Mouse (Mus musculus) lung, adult 18-20 months (tissue): ENCODE measurements around the gene Kif26b.

Experiments
- DNase-seq, 2 experiments: peaks; one replicate each; pipeline ENCODE4 v3.0.0; 2022; ENCODE audit warnings: mixed read lengths in 2 of 2

Gene Kif26b

GRCm38 (mm10) chr1:178667808-178668207 lies 138.9 kb downstream of the Kif26b start:
- DNase-seq = no peak

DNA sequence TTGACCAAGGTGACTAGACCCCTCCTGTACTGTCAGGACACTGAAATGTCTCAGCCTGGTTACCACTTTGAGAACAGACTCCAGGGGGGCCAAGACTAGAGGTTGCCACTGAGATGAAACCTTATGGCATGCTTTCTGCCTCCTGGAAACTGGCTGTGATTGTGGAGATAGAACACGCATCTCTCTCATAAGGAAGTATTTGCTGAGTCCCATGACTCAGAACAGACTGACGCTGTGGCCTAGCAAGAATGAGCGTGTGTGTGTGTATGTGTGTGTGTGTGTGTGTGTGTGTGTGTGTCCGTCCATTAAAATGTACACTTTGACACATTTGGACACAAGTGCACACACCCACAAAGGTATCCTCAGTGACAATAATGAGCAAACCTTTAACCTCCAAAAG lies 140.0 kb downstream of the Kif26b start:
- no peak for DNase-seq

GRCm38 (mm10) chr1:178673051-178673450 lies 144.1 kb downstream of the Kif26b start:
- no peak for DNase-seq

DNA sequence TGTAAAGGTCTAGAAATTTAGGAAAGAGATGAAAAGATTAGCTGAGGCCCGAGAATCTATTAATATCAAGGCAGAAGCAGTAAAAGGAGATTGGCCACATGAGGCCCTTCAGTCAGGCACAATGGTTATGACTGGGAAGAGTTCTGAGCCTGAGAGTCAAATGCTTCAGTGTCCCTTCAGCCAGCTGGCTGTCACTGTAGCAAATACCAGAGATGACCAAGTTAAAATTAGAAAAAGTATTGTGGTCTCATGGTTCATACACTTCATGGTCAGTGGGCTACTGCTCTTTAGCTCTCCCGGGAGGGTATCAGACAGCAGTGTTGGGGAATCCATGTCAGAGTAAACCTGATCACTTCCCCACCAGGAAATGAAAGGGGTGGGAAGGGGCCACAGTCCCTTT lies 144.6 kb downstream of the Kif26b start:
- DNase-seq = no peak

DNA sequence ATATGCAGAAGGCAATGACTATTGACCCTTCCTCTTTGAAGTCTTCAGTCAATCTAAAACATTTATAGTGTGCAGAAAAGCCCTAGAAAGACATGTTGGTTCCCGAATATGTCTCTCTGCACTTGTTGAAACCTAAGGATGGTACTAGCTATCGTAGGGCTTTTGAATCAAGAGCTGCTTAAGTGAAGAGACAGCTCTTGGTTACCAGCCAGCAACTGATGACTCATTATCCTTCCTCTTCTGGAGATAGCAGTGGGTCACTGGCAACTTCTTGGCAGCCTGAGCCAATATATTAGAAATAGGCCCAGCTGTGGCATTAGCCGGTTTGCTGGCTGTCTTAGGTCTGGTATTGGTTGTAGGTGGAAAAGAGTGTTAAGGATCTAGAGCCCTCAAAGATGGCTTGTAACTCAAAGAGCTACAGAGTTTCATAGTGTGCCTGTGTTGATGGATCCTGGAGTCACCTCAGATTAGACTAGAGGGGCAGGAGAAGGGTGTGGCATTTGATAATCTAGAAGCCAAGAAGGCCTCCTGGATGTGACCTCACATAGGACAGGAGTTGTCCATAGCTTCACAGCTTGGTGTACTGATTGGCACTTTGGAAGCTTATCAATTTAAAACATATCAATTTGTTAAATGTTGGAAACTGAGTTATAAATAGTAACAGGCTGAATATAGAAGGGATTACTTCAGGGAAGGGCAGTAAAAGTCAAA lies 146.8 kb downstream of the Kif26b start:
- DNase-seq = no peak

DNA sequence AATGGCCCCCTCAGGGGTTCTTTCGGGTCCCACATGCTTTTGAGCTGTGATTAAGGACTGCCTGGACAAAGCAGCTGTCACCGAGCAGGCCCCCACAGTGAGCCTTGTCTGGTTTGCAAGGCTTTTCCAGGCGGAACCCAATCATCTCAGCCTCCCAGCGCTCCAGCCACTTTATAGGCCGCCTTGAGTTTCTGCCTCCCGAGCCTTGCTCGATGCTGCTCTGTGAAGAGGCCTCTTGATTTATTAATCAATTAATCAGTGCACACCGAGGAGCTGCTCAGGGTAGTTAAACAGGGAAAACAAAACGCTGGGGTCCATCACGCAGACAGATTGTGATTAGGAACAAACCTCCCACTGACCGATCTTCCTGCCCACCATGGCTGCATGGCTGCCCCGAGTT lies 148.2 kb downstream of the Kif26b start:
- no peak for DNase-seq

DNA sequence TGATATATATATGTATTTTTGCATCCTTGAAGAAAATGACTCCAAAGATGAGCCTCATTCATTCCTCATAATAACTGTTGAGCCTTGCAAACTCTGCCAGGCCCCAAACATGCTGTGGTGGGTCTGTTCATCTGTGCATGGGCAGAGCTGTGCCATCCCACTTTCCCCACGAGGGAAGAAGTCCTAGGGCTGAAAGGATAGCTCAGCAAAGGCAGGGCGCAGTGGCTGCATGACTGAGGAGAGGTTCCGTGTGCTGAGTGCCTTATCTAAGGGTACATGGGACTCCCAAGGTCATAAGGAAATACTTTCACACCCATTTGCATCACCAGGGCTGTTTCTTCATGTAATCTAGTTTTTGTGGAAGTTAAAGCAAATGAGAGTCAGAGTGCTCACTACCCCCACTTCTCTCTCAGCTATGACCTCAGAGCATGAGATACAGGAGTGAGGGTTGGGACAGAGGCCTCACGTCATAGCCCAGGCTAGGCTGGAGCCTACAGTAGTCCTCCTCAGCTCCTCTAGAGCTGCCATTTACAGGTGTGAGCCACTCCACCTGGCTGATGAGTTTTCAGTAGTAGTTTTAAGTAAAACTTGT lies 148.8 kb downstream of the Kif26b start:
- DNase-seq = no peak

- DNase-seq = no peak
Observed at GRCm38 (mm10) chr1:178683631-178684030, 154.7 kb downstream of the Kif26b start.

- DNase-seq = no peak
Observed at GRCm38 (mm10) chr1:178684991-178685680, 156.2 kb downstream of the Kif26b start.

DNA sequence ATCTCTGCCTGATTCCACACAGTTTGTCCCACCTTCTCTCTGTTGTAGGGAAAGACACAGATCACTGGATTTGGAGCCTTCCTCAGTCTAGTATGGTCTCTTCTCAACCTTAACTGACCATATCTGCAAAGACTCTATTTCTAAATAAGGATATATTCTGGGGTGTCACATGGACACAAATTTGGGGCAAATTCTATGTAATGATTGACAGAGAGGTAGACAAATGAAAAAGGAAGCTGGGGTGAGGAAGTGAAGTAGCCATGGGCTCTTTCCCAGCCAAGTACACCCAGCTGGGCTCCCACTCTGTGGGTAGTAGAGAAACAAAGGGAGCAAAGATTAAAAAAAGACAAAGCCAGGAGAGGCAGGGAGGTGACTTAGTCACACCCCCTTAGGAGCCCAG lies 158.0 kb downstream of the Kif26b start:
- DNase-seq = no peak

DNA sequence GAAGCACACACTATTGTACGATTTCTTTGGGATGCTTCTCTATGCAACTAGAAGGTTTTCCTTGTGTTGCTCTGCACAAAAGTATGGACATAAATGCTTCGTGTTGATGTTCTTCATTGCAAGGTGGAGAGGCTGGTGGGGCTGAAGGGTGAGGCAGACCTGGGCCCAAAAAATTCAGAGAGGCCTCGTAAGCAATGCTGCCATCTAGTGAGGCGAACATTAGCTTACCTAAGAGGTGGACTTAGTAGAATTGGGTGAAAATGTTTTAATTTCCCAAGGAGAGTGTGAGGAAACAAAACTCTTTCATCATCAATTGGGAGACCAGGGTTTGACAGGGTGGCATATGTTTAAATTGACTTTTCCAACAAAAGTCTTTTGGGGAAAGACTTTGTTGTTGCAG lies 160.6 kb downstream of the Kif26b start:
- DNase-seq = no peak

DNA sequence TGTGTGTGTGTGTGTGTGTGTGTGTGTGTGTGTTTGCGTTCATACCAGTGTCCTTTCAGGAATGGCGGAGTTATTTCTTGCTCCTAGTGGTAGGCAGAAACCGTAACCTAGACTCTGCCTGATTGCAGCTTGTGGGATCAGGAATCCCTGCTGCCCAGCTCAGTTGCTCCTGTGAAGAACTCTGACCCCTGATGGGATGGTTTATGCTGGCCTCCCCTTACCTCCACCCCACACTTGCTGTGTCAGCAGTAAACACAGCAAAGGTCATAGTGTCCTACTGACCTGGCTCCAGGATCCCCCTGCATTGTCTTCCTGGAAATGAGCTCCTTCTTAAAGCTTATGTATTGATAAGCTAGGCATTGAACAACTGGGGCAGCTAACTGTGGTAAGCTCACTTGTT lies 162.8 kb downstream of the Kif26b start:
- DNase-seq = no peak

DNA sequence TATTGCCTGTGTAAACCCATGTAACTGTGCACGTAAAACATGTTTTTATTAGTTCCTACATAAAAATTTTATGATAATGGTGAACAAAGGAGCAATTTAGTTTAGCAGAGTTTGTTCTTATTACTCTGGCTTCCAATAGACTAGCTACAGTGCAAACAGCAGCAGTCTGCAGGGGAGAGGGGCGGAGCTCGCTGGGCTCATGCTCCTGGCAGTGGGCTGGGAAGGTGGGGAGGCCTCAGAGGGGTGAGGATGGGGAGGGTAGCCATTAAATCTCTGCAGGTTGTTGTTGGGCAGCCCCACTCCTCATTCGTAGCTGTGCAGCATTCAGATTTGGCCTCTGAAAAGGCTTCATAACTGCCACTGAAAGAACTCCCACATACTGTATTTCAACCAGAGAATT lies 171.2 kb downstream of the Kif26b start:
- DNase-seq = no peak

DNA sequence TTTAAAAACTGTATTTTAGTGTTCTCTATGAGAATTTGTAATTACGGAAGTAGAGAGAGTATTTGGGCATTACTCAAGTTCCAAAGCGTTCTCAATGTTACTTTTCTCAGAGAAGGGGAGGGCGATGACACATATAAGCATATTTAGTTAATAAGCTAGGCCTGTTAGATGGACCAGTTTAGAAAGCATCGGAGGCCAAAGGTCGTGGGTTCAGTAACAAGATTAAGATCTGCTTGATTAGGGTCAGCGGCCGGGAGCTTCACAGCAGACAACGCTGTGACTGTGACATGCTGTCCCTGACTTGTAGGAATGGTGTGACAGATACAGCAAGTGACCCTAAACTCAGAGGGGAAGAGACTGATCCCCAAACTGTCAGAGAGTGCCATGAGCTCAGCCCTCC lies 174.6 kb downstream of the Kif26b start:
- no peak for DNase-seq

DNA sequence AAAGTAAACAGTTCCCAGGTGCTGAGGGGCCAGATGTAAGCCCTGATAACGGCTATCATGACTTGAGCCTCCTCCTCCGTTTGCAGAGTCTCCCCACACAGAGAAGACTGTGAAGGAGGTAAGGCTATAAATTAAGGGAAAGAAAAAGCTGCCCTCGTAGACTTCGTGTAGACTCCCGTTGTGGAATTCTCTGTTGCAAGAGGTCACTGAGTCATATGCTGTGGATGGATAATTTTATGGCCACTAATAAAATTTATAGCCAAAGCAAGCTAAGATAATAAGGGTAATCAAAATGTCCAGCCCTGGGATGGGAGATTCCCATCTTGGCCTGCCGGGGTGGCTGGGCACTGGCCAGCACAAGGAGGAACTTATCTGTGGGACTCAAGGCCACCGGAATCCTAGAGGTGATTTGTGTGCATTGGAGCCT lies 179.0 kb downstream of the Kif26b start:
- no peak for DNase-seq

- DNase-seq = no peak
Observed at GRCm38 (mm10) chr1:178708356-178708755, 179.4 kb downstream of the Kif26b start.

- no peak for DNase-seq
Observed at GRCm38 (mm10) chr1:178712189-178712873, 183.4 kb downstream of the Kif26b start.

DNA sequence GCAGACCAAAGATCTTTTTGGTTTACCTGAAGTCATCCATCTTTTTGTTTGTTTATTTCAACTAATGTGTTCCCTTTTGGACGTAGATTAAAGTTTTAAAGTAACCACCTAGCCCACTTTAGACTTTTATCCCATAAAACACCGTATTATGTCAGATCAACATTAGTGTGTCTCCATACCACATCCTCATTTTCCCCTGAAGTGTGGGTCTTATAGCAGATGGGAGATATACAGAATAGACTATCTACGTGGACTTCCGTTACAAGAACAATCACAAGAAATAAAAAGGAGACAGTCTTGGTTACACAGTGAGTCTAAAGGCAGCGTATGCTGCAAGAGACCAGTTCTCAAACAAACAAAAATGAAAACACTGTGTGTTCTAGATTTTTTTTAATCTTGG lies 185.3 kb downstream of the Kif26b start:
- DNase-seq = no peak

DNA sequence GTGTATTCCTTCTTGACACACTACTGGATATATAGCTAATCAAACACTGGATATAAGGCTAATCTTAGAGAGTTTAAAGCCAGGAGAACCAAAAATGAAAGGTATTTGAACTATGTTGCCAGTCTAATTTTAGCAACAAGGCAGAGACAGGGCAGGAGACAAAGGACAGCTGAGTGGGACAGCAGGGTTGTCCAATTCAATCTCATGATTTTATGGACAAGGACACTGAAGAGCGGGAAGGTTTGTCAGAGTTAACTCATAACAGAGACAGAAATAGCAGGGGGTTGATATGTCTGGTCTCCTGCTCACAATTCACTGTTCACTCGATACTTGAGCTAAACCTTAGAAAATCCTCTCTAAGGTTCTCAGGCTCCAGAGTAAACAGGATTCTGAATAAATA lies 187.5 kb downstream of the Kif26b start:
- no peak for DNase-seq

GRCm38 (mm10) chr1:178720821-178721220 lies 191.9 kb downstream of the Kif26b start:
- DNase-seq = no peak

DNA sequence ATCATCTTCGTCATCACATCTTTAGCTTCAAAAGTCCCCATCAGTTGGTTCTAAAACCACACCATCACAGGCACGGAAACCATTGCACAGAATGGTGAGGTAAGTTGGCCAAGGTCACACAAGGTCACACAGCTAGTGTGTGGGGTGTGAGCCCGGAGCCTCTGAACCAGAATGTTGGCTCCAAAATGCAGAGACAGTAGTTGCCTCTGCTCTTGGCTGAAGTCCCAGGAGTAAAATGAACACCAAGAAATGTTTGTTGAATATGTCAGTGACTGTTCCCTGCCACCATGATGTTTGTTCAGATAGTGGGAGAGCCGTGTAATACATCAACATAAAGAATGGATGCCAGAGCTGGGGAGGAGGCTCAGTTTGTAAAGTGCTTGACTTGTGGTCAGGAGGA lies 193.9 kb downstream of the Kif26b start:
- no peak for DNase-seq

DNA sequence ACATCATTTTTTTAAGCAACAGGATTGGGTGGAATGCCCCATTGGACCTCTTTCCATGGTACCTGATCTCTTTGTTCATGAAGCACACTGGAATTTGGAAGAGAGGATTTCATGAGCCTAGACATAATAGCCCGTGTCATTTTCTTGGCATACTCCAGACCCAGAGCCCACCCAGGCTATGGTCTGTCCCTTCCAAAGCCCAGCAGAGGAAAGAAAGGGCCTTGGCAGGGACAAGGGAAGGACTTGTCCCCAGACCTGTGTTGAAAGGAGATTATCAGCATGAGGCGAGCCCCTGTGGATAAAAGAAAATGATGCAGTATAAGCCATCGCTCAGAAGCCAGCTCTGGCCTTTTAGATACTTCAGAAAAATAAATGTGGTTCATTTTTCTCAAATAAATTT lies 196.6 kb downstream of the Kif26b start:
- DNase-seq = no peak

DNA sequence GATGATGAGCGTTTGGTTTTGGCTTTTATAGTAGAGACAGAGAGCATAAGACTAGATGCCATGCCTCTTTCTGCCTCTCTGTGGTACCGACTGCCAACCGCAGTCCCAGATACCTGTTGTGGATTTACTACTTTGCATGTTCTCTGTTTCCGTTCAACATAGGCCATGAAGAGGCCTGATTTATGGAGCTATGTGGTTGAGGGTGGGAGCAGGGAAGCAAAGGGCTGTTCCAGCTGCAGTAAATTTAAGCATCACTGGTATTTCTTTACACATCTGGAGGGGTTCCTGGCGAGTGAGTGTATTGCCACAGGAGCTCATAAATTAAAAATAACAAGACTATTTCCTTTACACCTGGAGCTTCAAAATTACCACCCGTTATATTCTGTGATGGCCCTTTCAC lies 199.3 kb downstream of the Kif26b start:
- no peak for DNase-seq

DNA sequence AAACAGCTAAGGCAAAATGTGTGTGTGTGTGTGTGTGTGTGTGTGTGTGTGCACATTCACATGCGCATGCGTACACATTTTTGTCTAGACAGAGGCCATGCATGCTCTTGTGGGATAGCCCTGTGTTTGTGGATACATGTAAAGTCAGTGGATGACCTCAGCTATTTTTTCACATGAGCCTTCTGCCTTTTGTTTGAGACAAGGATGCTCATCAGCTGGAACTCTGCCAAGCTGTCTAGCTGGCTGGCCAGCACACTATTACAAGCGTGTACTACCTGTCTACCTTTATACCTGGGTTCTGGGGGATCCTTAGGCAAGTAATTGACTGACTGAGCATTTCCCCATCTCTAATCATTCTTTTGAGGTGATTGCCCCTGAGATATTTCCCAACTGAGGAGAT lies 201.3 kb downstream of the Kif26b start:
- no peak for DNase-seq
